Mouse (Mus musculus) megakaryocyte, embryonic 14.5 days (primary cell): ENCODE results near the gene Usp29.

ENCODE experiments used
- FLI1 ChIP-seq: IDR thresholded peaks from 2 replicates; pipeline ENCODE4 v1.6.1; 2012; ENCODE audit warnings: low read length, inconsistent platforms, mixed read lengths
- GATA1 ChIP-seq: IDR thresholded peaks from 3 replicates; pipeline ENCODE4 v1.6.1; 2012; ENCODE audit warnings: mixed read lengths, low read length, inconsistent platforms, borderline replicate concordance

- TF ChIP-seq GATA1: no peak
- no peak for TF ChIP-seq FLI1
Observed at GRCm38 (mm10) chr7:6851256-6851655, 120.9 kb downstream of the Usp29 start.
